Mouse (Mus musculus): ENCODE results near the gene Cfap161.
A peak's percentile ranks its signal among the peaks of the same experiment; 100 is the strongest.

Cfap161 gene

GRCm38 (mm10) chr7:83794705-83795104 lies at the start of gene Cfap161:
Gene Cfap161 (minus strand): TSS chr7:83794880.
- peak; percentile 78 to 89 for DNase-seq

GRCm38 (mm10) chr7:83842486-83843259 lies 48.0 kb upstream of the Cfap161 start:
- DNase-seq, result no peak

- DNase-seq, result no peak
Measured at GRCm38 (mm10) chr7:83840076-83840475, 45.4 kb upstream of the Cfap161 start.

- DNase-seq, result no peak
Measured at GRCm38 (mm10) chr7:83838525-83839224, 44.0 kb upstream of the Cfap161 start.

GRCm38 (mm10) chr7:83829355-83829754 lies 34.7 kb upstream of the Cfap161 start:
- DNase-seq, result no peak

GRCm38 (mm10) chr7:83827402-83828076 lies 32.9 kb upstream of the Cfap161 start:
- no peak for DNase-seq

- DNase-seq, result no peak
Measured at GRCm38 (mm10) chr7:83826808-83827207, 32.1 kb upstream of the Cfap161 start.

- DNase-seq, result no peak
Measured at GRCm38 (mm10) chr7:83821951-83822350, 27.3 kb upstream of the Cfap161 start.

- DNase-seq, result no peak
Measured at GRCm38 (mm10) chr7:83816886-83817285, 22.2 kb upstream of the Cfap161 start.

GRCm38 (mm10) chr7:83815646-83816045 lies 21.0 kb upstream of the Cfap161 start:
- DNase-seq, result no peak

GRCm38 (mm10) chr7:83813993-83814392 lies 19.3 kb upstream of the Cfap161 start:
- DNase-seq, result peak; percentile 52 to 74

GRCm38 (mm10) chr7:83813465-83813864 lies 18.8 kb upstream of the Cfap161 start:
- DNase-seq, result no peak

GRCm38 (mm10) chr7:83813016-83813415 lies 18.3 kb upstream of the Cfap161 start:
- no peak for DNase-seq

GRCm38 (mm10) chr7:83812581-83812980 lies 17.9 kb upstream of the Cfap161 start:
- DNase-seq, result no peak

GRCm38 (mm10) chr7:83811916-83812315 lies 17.2 kb upstream of the Cfap161 start:
- DNase-seq, result no peak

- DNase-seq, result no peak
Measured at GRCm38 (mm10) chr7:83811461-83811860, 16.8 kb upstream of the Cfap161 start.

- peak; percentile 38 to 44 for DNase-seq
Measured at GRCm38 (mm10) chr7:83810141-83811100, 15.7 kb upstream of the Cfap161 start.

- peak in 1 of 2 experiments; percentile 29 for DNase-seq
Measured at GRCm38 (mm10) chr7:83809715-83810114, 15.0 kb upstream of the Cfap161 start.

- DNase-seq, result peak; percentile 88 to 96
Measured at GRCm38 (mm10) chr7:83809060-83809459, 14.4 kb upstream of the Cfap161 start.

GRCm38 (mm10) chr7:83806934-83807333 lies 12.3 kb upstream of the Cfap161 start:
- no peak for DNase-seq

- no peak for DNase-seq
Measured at GRCm38 (mm10) chr7:83803777-83804176, 9.1 kb upstream of the Cfap161 start.

GRCm38 (mm10) chr7:83802509-83802908 lies 7.8 kb upstream of the Cfap161 start:
- peak; percentile 53 to 72 for DNase-seq
